Mouse (Mus musculus) gastrocnemius, adult 2 months (tissue): ENCODE results near the gene Rab6a. TPM values are rescaled to one million over a fixed set of nuclear protein-coding genes. Genes with fewer than 3 reads are reported as not detected.
A peak's percentile ranks its signal among the peaks of the same experiment; 100 is the strongest.
"Not testable (repeated sequence)": the region's sequence is repeated elsewhere in the genome, so short reads cannot be mapped to it uniquely, and the experiment has no call there.

ENCODE experiments used
- DNase-seq: peaks from one replicate; pipeline ENCODE4 v3.0.0; 2022
- H3K27ac ChIP-seq: fragments of 200-600 bp; 2 replicates; pipeline ENCODE4 v1.8.1; 2022; ENCODE audit warnings: mild to moderate bottlenecking
- H3K4me3 ChIP-seq: fragments of 200-600 bp; 2 replicates; pipeline ENCODE4 v1.8.1; 2022; ENCODE audit warnings: mild to moderate bottlenecking, moderate library complexity
- CTCF ChIP-seq: fragments of 200-600 bp; IDR thresholded peaks from 2 replicates; pipeline ENCODE4 v1.8.1; 2022; ENCODE audit warnings: antibody characterized with exemption, mild to moderate bottlenecking, moderate library complexity
- intact Hi-C: fragments of 180-260 bp; cut with DNase I; formaldehyde crosslinking; loops from one replicate; pipeline ENCODE4 v1.15.1; 2025
- long read RNA-seq, 2 experiments: library from polyadenylated mRNA; stranded (forward); transcript quantifications; one replicate each; pipeline ENCODE4 v2.0.0; 2021
- total RNA-seq, 2 experiments: library from RNA; stranded (reverse); gene quantifications; 2 replicates each; pipeline ENCODE4 v1.2.3; 2021

Rab6a gene
- 10 to 100 TPM; 64.9 to 67.6 TPM for total RNA-seq
- long read RNA-seq, experiment 1, transcript Rab6a-202 (8 exons, 3,110 nt): minor isoform, 9 of 112 reads
- long read RNA-seq, experiment 1, transcript Rab6a-201 (8 exons, 3,214 nt): major isoform, 85 of 112 reads
- long read RNA-seq, experiment 1, partial matches to known transcripts: 3 of 112 reads
- long read RNA-seq, experiment 1, other reads (novel, unspliced or antisense): 15 of 112 reads
- long read RNA-seq, experiment 2, transcript Rab6a-201 (8 exons, 3,214 nt): major isoform, 66 of 88 reads
- long read RNA-seq, experiment 2, transcript Rab6a-202 (8 exons, 3,110 nt): minor isoform, 7 of 88 reads
- long read RNA-seq, experiment 2, partial matches to known transcripts: 0 of 88 reads
- long read RNA-seq, experiment 2, other reads (novel, unspliced or antisense): 15 of 88 reads

- peak within 1 kb of the TSS; percentile 96 for H3K27ac ChIP-seq
- peak; percentile 9; the same call in 1 of the 2 replicates for TF ChIP-seq CTCF
- peak; percentile 99 for DNase-seq
- H3K4me3 ChIP-seq: peak within 1 kb of the TSS; percentile 100
- intact Hi-C loops: loop anchor here (2.0 kb wide), 1 partner anchor 17 kb away; no protein-coding TSS in a partner anchor
These were observed at the start of gene Rab6a for GRCm38 (mm10) chr7:100607214-100608129. Gene Rab6a (plus strand): TSS chr7:100607410.

- no peak for DNase-seq
- intact Hi-C loops: no loop called here
- no peak for TF ChIP-seq CTCF
These were observed 47.9 kb upstream of the Rab6a start for GRCm38 (mm10) chr7:100559331-100559730.

GRCm38 (mm10) chr7:100561861-100562587, 45.2 kb upstream of the Rab6a start:
- intact Hi-C loops: no loop called here
- Histone ChIP-seq H3K27ac (peak overlapping the region; percentile 86), H3K4me3 (no peak overlapping the region)
- no peak for TF ChIP-seq CTCF
- DNase-seq: peak; percentile 61

More at GRCm38 (mm10) chr7:100559331-100559730, 47.9 kb upstream of the Rab6a start:
- Histone ChIP-seq H3K27ac (no peak overlapping the region), H3K4me3 (no peak overlapping the region)

GRCm38 (mm10) chr7:100567238-100567637, 40.0 kb upstream of the Rab6a start:
- peak; percentile 13; the same call in 1 of the 2 replicates for TF ChIP-seq CTCF
- intact Hi-C loops: not testable (repeated sequence)

GRCm38 (mm10) chr7:100569907-100570306, 37.3 kb upstream of the Rab6a start:
- intact Hi-C loops: no loop called here
- no peak for DNase-seq
- no peak for TF ChIP-seq CTCF
- Histone ChIP-seq H3K27ac (no peak overlapping the region), H3K4me3 (no peak overlapping the region)

More at GRCm38 (mm10) chr7:100567238-100567637, 40.0 kb upstream of the Rab6a start:
- H3K4me3 ChIP-seq, H3K27ac ChIP-seq, DNase-seq: not testable (repeated sequence)

GRCm38 (mm10) chr7:100570930-100571715, 36.1 kb upstream of the Rab6a start:
- DNase-seq: no peak
- Histone ChIP-seq H3K4me3 (no peak overlapping the region), H3K27ac (no peak overlapping the region)
- intact Hi-C loops: no loop called here
- no peak for TF ChIP-seq CTCF

GRCm38 (mm10) chr7:100572061-100572460, 35.1 kb upstream of the Rab6a start:
- intact Hi-C loops: no loop called here
- no peak for DNase-seq
- TF ChIP-seq CTCF: no peak
- Histone ChIP-seq H3K4me3 (no peak overlapping the region), H3K27ac (peak overlapping the region; percentile 65)

- intact Hi-C loops: no loop called here
- Histone ChIP-seq H3K4me3 (no peak overlapping the region), H3K27ac (peak overlapping the region; percentile 65)
- TF ChIP-seq CTCF: no peak
- DNase-seq: peak; percentile 44
These were observed 34.5 kb upstream of the Rab6a start for GRCm38 (mm10) chr7:100572704-100573103.

- no peak for DNase-seq
- intact Hi-C loops: no loop called here
- H3K27ac ChIP-seq: no peak overlapping the region
- no peak overlapping the region for H3K4me3 ChIP-seq
- TF ChIP-seq CTCF: no peak
These were observed 28.4 kb upstream of the Rab6a start for GRCm38 (mm10) chr7:100578794-100579193.

- Histone ChIP-seq H3K4me3 (peak overlapping the region; percentile 88), H3K27ac (peak overlapping the region; percentile 97)
- TF ChIP-seq CTCF: no peak
- intact Hi-C loops: loop anchor here (2.0 kb wide), 1 partner anchor 45 kb away; the partner anchor contains the start of gene Coa4
- DNase-seq: no peak
These were observed 25.0 kb upstream of the Rab6a start for GRCm38 (mm10) chr7:100582235-100582634.

- intact Hi-C loops: loop anchor here (2.0 kb wide), 1 partner anchor 46 kb away; the partner anchor contains the start of gene Coa4
- peak; percentile 92 for DNase-seq
These were observed 24.4 kb upstream of the Rab6a start for GRCm38 (mm10) chr7:100582727-100583236.

More at GRCm38 (mm10) chr7:100582727-100583236, 24.4 kb upstream of the Rab6a start:
- Histone ChIP-seq H3K4me3 (peak overlapping the region; percentile 88), H3K27ac (peak overlapping the region; percentile 97)
- TF ChIP-seq CTCF: no peak; the same call in 1 of the 2 replicates
